Mouse (Mus musculus) MEL (cell line): ENCODE results near the gene Gm28048.
A peak's percentile ranks its signal among the peaks of the same experiment; 100 is the strongest.

Experiments used
- CHD2 ChIP-seq: IDR thresholded peaks from 2 replicates; pipeline ENCODE4 v1.6.1; 2011; ENCODE audit warnings: low read length, improper control_type of control experiment
- CTCF ChIP-seq, 3 experiments: IDR thresholded peaks in 2 of 3; conservative IDR thresholded peaks in 1 of 3; 2 replicates each; pipeline ENCODE4 v1.5.1; 2011 to 2012; ENCODE audit warnings: low read length in 3 of 3, low read depth in 2 of 3, mild to moderate bottlenecking in 2 of 3, improper control_type of control experiment in 1 of 3, inconsistent platforms in 1 of 3, mixed read lengths in 1 of 3, moderate library complexity in 1 of 3; ENCODE audit not compliant: control insufficient read depth in 1 of 3, insufficient read depth in 1 of 3, poor library complexity in 1 of 3, severe bottlenecking in 1 of 3
- MAFK ChIP-seq: IDR thresholded peaks from 2 replicates; pipeline ENCODE4 v1.6.1; 2011; ENCODE audit warnings: low read depth, mild to moderate bottlenecking, low read length, improper control_type of control experiment, borderline replicate concordance
- MAX ChIP-seq: IDR thresholded peaks from 2 replicates; pipeline ENCODE4 v1.6.1; 2011; ENCODE audit warnings: low read length, improper control_type of control experiment
- MXI1 ChIP-seq: IDR thresholded peaks from 2 replicates; pipeline ENCODE4 v1.6.1; 2011; ENCODE audit warnings: mild to moderate bottlenecking, low read depth, low read length, improper control_type of control experiment
- POLR2A ChIP-seq, 2 experiments: IDR thresholded peaks; 2 replicates each; pipeline ENCODE4 v1.6.1; 2011 to 2012; ENCODE audit warnings: low read length in 2 of 2, mild to moderate bottlenecking in 2 of 2, control low read depth in 1 of 2, improper control_type of control experiment in 1 of 2, low read depth in 1 of 2, moderate library complexity in 1 of 2; ENCODE audit not compliant: control insufficient read depth in 1 of 2, insufficient read depth in 1 of 2, poor library complexity in 1 of 2
- POLR2AphosphoS2 ChIP-seq: IDR thresholded peaks from 2 replicates; pipeline ENCODE4 v1.6.1; 2011; ENCODE audit warnings: low read length, improper control_type of control experiment
- POLR2AphosphoS5 ChIP-seq: IDR thresholded peaks from 2 replicates; pipeline ENCODE4 v1.6.1; 2012; ENCODE audit warnings: low read depth, borderline replicate concordance, mild to moderate bottlenecking, inconsistent platforms, low read length, moderate library complexity, mixed read lengths
- TCF12 ChIP-seq: IDR thresholded peaks from 2 replicates; pipeline ENCODE4 v1.6.1; 2014; ENCODE audit warnings: low read depth, mild to moderate bottlenecking, inconsistent platforms, low read length, improper control_type of control experiment, moderate library complexity
- USF1 ChIP-seq: IDR thresholded peaks from 2 replicates; pipeline ENCODE4 v1.6.1; 2014; ENCODE audit warnings: low read depth, mild to moderate bottlenecking, inconsistent platforms, low read length, improper control_type of control experiment, moderate library complexity
- ZC3H11A ChIP-seq: IDR thresholded peaks from 2 replicates; pipeline ENCODE4 v1.6.1; 2012; ENCODE audit warnings: low read depth, mild to moderate bottlenecking, inconsistent platforms, low read length, improper control_type of control experiment
- ZMIZ1 ChIP-seq: IDR thresholded peaks from 2 replicates; pipeline ENCODE4 v1.6.1; 2012; ENCODE audit warnings: low read depth, mild to moderate bottlenecking, inconsistent platforms, low read length, improper control_type of control experiment, moderate library complexity

DNA sequence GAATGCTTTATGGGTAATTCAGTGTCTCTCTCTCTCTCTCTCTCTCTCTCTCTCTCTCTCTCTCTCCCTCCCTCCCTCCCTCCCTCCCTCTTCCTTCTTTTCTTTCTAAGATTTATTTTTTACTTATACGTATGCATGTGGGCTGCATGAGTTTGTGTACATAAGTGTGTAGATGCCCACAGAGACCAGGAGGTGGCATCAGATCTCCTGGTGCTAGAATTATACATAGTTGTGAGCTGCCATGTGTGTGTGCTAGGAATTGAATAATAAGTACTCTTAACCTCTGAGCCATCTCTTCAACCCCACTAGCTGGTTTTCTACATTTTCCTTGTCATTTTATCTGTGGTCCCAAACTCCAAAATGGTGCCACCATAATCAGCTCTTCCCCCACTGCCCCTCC, 156.3 kb downstream of the Gm28048 start:
- TF ChIP-seq TCF12, result no peak
- TF ChIP-seq CTCF (IDR thresholded peaks at IDR 0.05 in 2 of 3, conservative IDR thresholded peaks at IDR 0.05 in 1 of 3; ENCODE audit: control insufficient read depth in 1 of 3, insufficient read depth in 1 of 3, low read depth in 2 of 3, low read length in 3 of 3, poor library complexity in 1 of 3, severe bottlenecking in 1 of 3), result peak in 2 of 3 experiments; percentile 10 to 36; a peak in 2 of 6 replicates
- no peak for TF ChIP-seq POLR2AphosphoS5
- no peak for TF ChIP-seq POLR2A (IDR thresholded peaks at IDR 0.05; ENCODE audit: control insufficient read depth in 1 of 2, insufficient read depth in 1 of 2, low read depth in 1 of 2, low read length in 2 of 2, poor library complexity in 1 of 2)
- TF ChIP-seq USF1, result no peak
- TF ChIP-seq ZC3H11A, result no peak
- no peak for TF ChIP-seq POLR2AphosphoS2
- no peak for TF ChIP-seq MAFK
- TF ChIP-seq ZMIZ1, result no peak
- no peak for TF ChIP-seq MAX
- no peak for TF ChIP-seq MXI1
- no peak for TF ChIP-seq CHD2
